Comparison of ENCODE assay signal across 13 mouse cellular contexts in genomic region chr11:70595638-70596037, GRCm38 (mm10). TPM values are rescaled to one million over a fixed set of nuclear protein-coding genes. Genes with fewer than 3 reads are reported as not detected.
DNase-seq lines count a peak whose midpoint lies in the region; ATAC-seq and TF ChIP-seq lines count a peak whose summit lies in the region.
"Had no signal": no experiment of that assay in that cellular context is flagged by ENCODE, and none has a peak within 500 bp of the region (broad histone marks: within the 10 kb centered on the region; RNA-seq: fewer than 3 reads in every experiment).

No protein-coding gene starts in this region.

- ATAC-seq in forebrain, embryonic 13.5 days, result no peak
- no peak for ATAC-seq in forebrain, embryonic 11.5 days (replicated peaks; ENCODE audit: low FRiP score)
- ATAC-seq in hindbrain, embryonic 14.5 days (ENCODE audit: low FRiP score), result no peak

- no peak overlapping the region for H3K4me3 ChIP-seq in forebrain, embryonic 13.5 days
- no peak overlapping the region for H3K4me3 ChIP-seq in forebrain, embryonic 11.5 days (ENCODE audit: low read depth, low read length)
- no peak overlapping the region for H3K4me3 ChIP-seq in lung, adult 2 months (replicated peaks; ENCODE audit: extremely low read depth, low read depth, low read length)
- no peak overlapping the region for H3K4me3 ChIP-seq in hindbrain, embryonic 14.5 days (replicated peaks; ENCODE audit: low read length)
- H3K4me3 ChIP-seq: erythroblast, embryonic 14.5 days; limb, embryonic 15.5 days had no signal

- H3K27ac ChIP-seq in forebrain, embryonic 13.5 days, result peak overlapping the region; percentile 51
- H3K27ac ChIP-seq in forebrain, embryonic 11.5 days (ENCODE audit: low read depth, low read length), result no peak overlapping the region
- no peak overlapping the region for H3K27ac ChIP-seq in hindbrain, embryonic 14.5 days
- H3K27ac ChIP-seq: limb, embryonic 15.5 days had no signal

- TF ChIP-seq POLR2A in lung, adult 2 months (IDR thresholded peaks at IDR 0.05; ENCODE audit: borderline replicate concordance, extremely low read depth, low read depth, low read length), result no peak

- no peak for TF ChIP-seq CTCF in lung, adult 2 months (IDR thresholded peaks at IDR 0.05; ENCODE audit: insufficient read depth, low read length)

- H3K36me3 ChIP-seq in forebrain, embryonic 13.5 days (ENCODE audit: poor library complexity, severe bottlenecking), result peaks cover 33% of the 10 kb centered on the region
- no peaks in the 10 kb centered on the region for H3K36me3 ChIP-seq in forebrain, embryonic 11.5 days (ENCODE audit: control insufficient read depth, insufficient read depth, low read length)
- H3K36me3 ChIP-seq in hindbrain, embryonic 14.5 days (replicated peaks; ENCODE audit: control insufficient read depth, insufficient read depth), result peaks cover 27% of the 10 kb centered on the region

- no peaks in the 10 kb centered on the region for H3K27me3 ChIP-seq in forebrain, embryonic 13.5 days
- H3K27me3 ChIP-seq in forebrain, embryonic 11.5 days (ENCODE audit: control insufficient read depth, insufficient read depth, low read length), result no peaks in the 10 kb centered on the region
- no peaks in the 10 kb centered on the region for H3K27me3 ChIP-seq in hindbrain, embryonic 14.5 days (ENCODE audit: control insufficient read depth, insufficient read depth, low read length)
- H3K27me3 ChIP-seq: limb, embryonic 15.5 days had no signal

- WGBS in forebrain, embryonic 13.5 days, result 73% methylated on average over 2 of the region's 2 CpGs
- WGBS in forebrain, embryonic 11.5 days, result 86% methylated on average over 2 of the region's 2 CpGs
- WGBS in lung, adult 2 months, result 14% methylated on average over 2 of the region's 2 CpGs
- 72% methylated on average over 2 of the region's 2 CpGs for WGBS in hindbrain, embryonic 14.5 days

- H3K4me1 ChIP-seq in forebrain, embryonic 13.5 days, result peaks cover 14% of the 10 kb centered on the region
- no peaks in the 10 kb centered on the region for H3K4me1 ChIP-seq in forebrain, embryonic 11.5 days (replicated peaks; ENCODE audit: control insufficient read depth, insufficient read depth, low read length)
- H3K4me1 ChIP-seq in lung, adult 2 months (ENCODE audit: control insufficient read depth, insufficient read depth, low read length), result peaks cover 19% of the 10 kb centered on the region
- peaks cover 4% of the 10 kb centered on the region; the same call in 1 of the 2 replicates for H3K4me1 ChIP-seq in hindbrain, embryonic 14.5 days (replicated peaks; ENCODE audit: control insufficient read depth, insufficient read depth, low read length)

- DNase-seq in forebrain, embryonic 11.5 days (ENCODE audit: low spot score), result no peak
- peak; percentile 24 to 51 for DNase-seq in lung, adult 18-20 months
- DNase-seq in lung, adult 2 months, result no peak
- no peak for DNase-seq in hindbrain, embryonic 14.5 days (ENCODE audit: low spot score)
- peak; percentile 47 for DNase-seq in naive thymus-derived CD4-positive, alpha-beta T cell, adult 2 months (ENCODE audit: low read depth)
- DNase-seq in T-cell, adult 2 months (ENCODE audit: low spot score), result no peak
- no peak for DNase-seq in thymus, postnatal 25 days
- DNase-seq: spleen, adult 18-20 months had no signal

- H3K9ac ChIP-seq in forebrain, embryonic 13.5 days, result no peak overlapping the region
- no peak overlapping the region for H3K9ac ChIP-seq in forebrain, embryonic 11.5 days (ENCODE audit: low read length)
- H3K9ac ChIP-seq in hindbrain, embryonic 14.5 days, result 0 out of 2 replicates have a peak overlapping the region, but pooled peaks have one; percentile 2
- H3K9ac ChIP-seq: limb, embryonic 15.5 days had no signal

- H3K4me2 ChIP-seq in forebrain, embryonic 13.5 days, result no peak overlapping the region
- H3K4me2 ChIP-seq in forebrain, embryonic 11.5 days (ENCODE audit: low read depth, low read length, severe bottlenecking), result no peak overlapping the region
- H3K4me2 ChIP-seq in hindbrain, embryonic 14.5 days (replicated peaks), result no peak overlapping the region
- H3K4me2 ChIP-seq: limb, embryonic 15.5 days had no signal

- no peaks in the 10 kb centered on the region for H3K9me3 ChIP-seq in forebrain, embryonic 13.5 days (replicated peaks)
- H3K9me3 ChIP-seq in forebrain, embryonic 11.5 days (ENCODE audit: control insufficient read depth, low read length), result no peaks in the 10 kb centered on the region
- no peaks in the 10 kb centered on the region for H3K9me3 ChIP-seq in hindbrain, embryonic 14.5 days (ENCODE audit: control insufficient read depth, low read length)
- H3K9me3 ChIP-seq: limb, embryonic 15.5 days had no signal

RNA-seq across cellular contexts. Expression of gene 4930544D05Rik, which starts 20.0 kb away (rescaled TPM):
- polyA plus RNA-seq in forebrain, embryonic 13.5 days (2015; fragmentation: Nextera tagmentation; extraction: Ambion mirVana), result not detected in 2 replicates
- not detected in 2 replicates for polyA plus RNA-seq in forebrain, embryonic 11.5 days (2014; fragmentation: Nextera tagmentation; extraction: Ambion mirVana)
- polyA plus RNA-seq in lung, adult 2 months (2012; rRNA removed), result 0.16 TPM in 1 of 2 replicates, not detected in the other
- polyA plus RNA-seq in hindbrain, embryonic 14.5 days (2014; fragmentation: Nextera tagmentation; extraction: Ambion mirVana), result not detected in 2 replicates
- polyA plus RNA-seq: erythroblast, embryonic 14.5 days; intestine, embryonic 14.5 days; limb, embryonic 15.5 days; neural tube, embryonic 11.5 days had no signal

RNA-seq across cellular contexts. Expression of gene Chrne, which starts 23.4 kb away (rescaled TPM):
- not detected in 2 replicates for polyA plus RNA-seq in forebrain, embryonic 13.5 days (2015; fragmentation: Nextera tagmentation; extraction: Ambion mirVana)
- not detected in 2 replicates for polyA plus RNA-seq in forebrain, embryonic 11.5 days (2014; fragmentation: Nextera tagmentation; extraction: Ambion mirVana)
- polyA plus RNA-seq in lung, adult 2 months (2012; rRNA removed), result 0.41 and 0.91 TPM in 2 replicates
- not detected in 2 replicates for polyA plus RNA-seq in hindbrain, embryonic 14.5 days (2014; fragmentation: Nextera tagmentation; extraction: Ambion mirVana)
- polyA plus RNA-seq: limb, embryonic 15.5 days; neural tube, embryonic 11.5 days had no signal

RNA-seq across cellular contexts. Expression of gene Mink1, which starts 33.0 kb away (rescaled TPM):
- 10.6 and 11.2 TPM in 2 replicates for polyA plus RNA-seq in forebrain, embryonic 13.5 days (2015; fragmentation: Nextera tagmentation; extraction: Ambion mirVana)
- polyA plus RNA-seq in forebrain, embryonic 11.5 days (2014; fragmentation: Nextera tagmentation; extraction: Ambion mirVana), result 17.7 and 21.1 TPM in 2 replicates
- polyA plus RNA-seq in lung, adult 2 months (2012; rRNA removed), result 119 and 120 TPM in 2 replicates
- 19.5 and 21.5 TPM in 2 replicates for polyA plus RNA-seq in hindbrain, embryonic 14.5 days (2014; fragmentation: Nextera tagmentation; extraction: Ambion mirVana)

RNA-seq across cellular contexts. Expression of gene Gp1ba, which starts 43.3 kb away (rescaled TPM):
- 0.15 and 0.30 TPM in 2 replicates for polyA plus RNA-seq in forebrain, embryonic 13.5 days (2015; fragmentation: Nextera tagmentation; extraction: Ambion mirVana)
- polyA plus RNA-seq in forebrain, embryonic 11.5 days (2014; fragmentation: Nextera tagmentation; extraction: Ambion mirVana), result 1.1 and 1.3 TPM in 2 replicates
- 0.70 and 1.7 TPM in 2 replicates for polyA plus RNA-seq in lung, adult 2 months (2012; rRNA removed)
- 0.29 and 0.43 TPM in 2 replicates for polyA plus RNA-seq in hindbrain, embryonic 14.5 days (2014; fragmentation: Nextera tagmentation; extraction: Ambion mirVana)

RNA-seq across cellular contexts. Expression of gene Rnf167, which starts 51.4 kb away (rescaled TPM):
- polyA plus RNA-seq in forebrain, embryonic 13.5 days (2015; fragmentation: Nextera tagmentation; extraction: Ambion mirVana), result 108 and 119 TPM in 2 replicates
- polyA plus RNA-seq in forebrain, embryonic 11.5 days (2014; fragmentation: Nextera tagmentation; extraction: Ambion mirVana), result 88.0 and 90.0 TPM in 2 replicates
- polyA plus RNA-seq in lung, adult 2 months (2012; rRNA removed), result 116 and 146 TPM in 2 replicates
- 90.6 and 93.4 TPM in 2 replicates for polyA plus RNA-seq in hindbrain, embryonic 14.5 days (2014; fragmentation: Nextera tagmentation; extraction: Ambion mirVana)

Comparison
In these comparisons a context has a peak if more than half of its experiments do, and no peak if none do; other contexts are left out.
1. DNase-seq: peak in lung, adult 18-20 months (2 of 2) and naive thymus-derived CD4-positive, alpha-beta T cell, adult 2 months (single experiment); none in forebrain, embryonic 11.5 days (single experiment), lung, adult 2 months (single experiment), hindbrain, embryonic 14.5 days (single experiment), T-cell, adult 2 months (single experiment) and thymus, postnatal 25 days (single experiment).